Mouse (Mus musculus): ENCODE data around the gene Rhobtb3.

- TF ChIP-seq POLR2A (IDR thresholded peaks at IDR 0.05; ENCODE audit: control insufficient read depth, extremely low read depth, insufficient read depth, low read length, poor library complexity) (no peak), CTCF (IDR thresholded peaks at IDR 0.05; ENCODE audit: borderline replicate concordance, control insufficient read depth, extremely low read depth, insufficient read depth, low read length, poor library complexity) (no peak)
Measured at GRCm38 (mm10) chr13:75835461-75835860, 108.3 kb downstream of the Rhobtb3 start.

Measured in thymus, adult 2 months (tissue).